Comparison of ENCODE assay signal across 28 mouse cellular contexts in genomic region chr12:73514722-73515121, GRCm38 (mm10). TPM values are rescaled to one million over a fixed set of nuclear protein-coding genes. Genes with fewer than 3 reads are reported as not detected.
DNase-seq lines count a peak whose midpoint lies in the region; ATAC-seq lines count a peak whose summit lies in the region.
"Had no signal": no experiment of that assay in that cellular context is flagged by ENCODE, and none has a peak within 500 bp of the region (broad histone marks: within the 10 kb centered on the region; RNA-seq: fewer than 3 reads in every experiment).

No protein-coding gene starts in this region.

- H3K27ac ChIP-seq in embryonic facial prominence, embryonic 10.5 days (replicated peaks): peak overlapping the region; percentile 65; the same call in 1 of the 2 replicates
- no peak overlapping the region for H3K27ac ChIP-seq in embryonic facial prominence, embryonic 14.5 days (replicated peaks; ENCODE audit: low read depth, low read length)
- H3K27ac ChIP-seq in forebrain, embryonic 16.5 days (ENCODE audit: low read length): no peak overlapping the region
- H3K27ac ChIP-seq: embryonic facial prominence, embryonic 12.5 days; forebrain, embryonic 10.5 days; forebrain, embryonic 13.5 days; gastrocnemius, adult 2 months; heart, embryonic 13.5 days; hindbrain, embryonic 12.5 days; hindbrain, embryonic 15.5 days had no signal

- no peaks in the 10 kb centered on the region for H3K36me3 ChIP-seq in embryonic facial prominence, embryonic 10.5 days (replicated peaks)
- H3K36me3 ChIP-seq in embryonic facial prominence, embryonic 14.5 days (ENCODE audit: control insufficient read depth, insufficient read depth, low read length): no peaks in the 10 kb centered on the region
- H3K36me3 ChIP-seq in forebrain, embryonic 16.5 days (ENCODE audit: control insufficient read depth, insufficient read depth): no peaks in the 10 kb centered on the region
- H3K36me3 ChIP-seq: embryonic facial prominence, embryonic 12.5 days; forebrain, embryonic 10.5 days; heart, embryonic 13.5 days; hindbrain, embryonic 12.5 days; hindbrain, embryonic 15.5 days had no signal

- WGBS in embryonic facial prominence, embryonic 10.5 days: 48% methylated on average over 6 of the region's 6 CpGs
- WGBS in embryonic facial prominence, embryonic 14.5 days: 19% methylated on average over 6 of the region's 6 CpGs
- 75% methylated on average over 6 of the region's 6 CpGs for WGBS in forebrain, embryonic 16.5 days

- no peak for ATAC-seq in embryonic facial prominence, embryonic 14.5 days (ENCODE audit: low read depth)
- no peak for ATAC-seq in forebrain, embryonic 16.5 days
- ATAC-seq: activated CD4-positive, CD25-positive, alpha-beta regulatory T cell, adult 4 months; CD4-positive, CD25-positive, alpha-beta regulatory T cell, adult 4 months; forebrain, embryonic 13.5 days; forebrain, postnatal 0 days; intestine, postnatal 0 days had no signal

- no peak overlapping the region for H3K4me3 ChIP-seq in embryonic facial prominence, embryonic 10.5 days
- no peak overlapping the region for H3K4me3 ChIP-seq in embryonic facial prominence, embryonic 14.5 days (ENCODE audit: low read depth, low read length)
- H3K4me3 ChIP-seq in forebrain, embryonic 16.5 days (replicated peaks; ENCODE audit: low read length): no peak overlapping the region
- H3K4me3 ChIP-seq: embryonic facial prominence, embryonic 12.5 days; forebrain, embryonic 10.5 days; forebrain, embryonic 13.5 days; gastrocnemius, adult 2 months; heart, embryonic 13.5 days; hindbrain, embryonic 12.5 days; hindbrain, embryonic 15.5 days had no signal

- peaks cover 62% of the 10 kb centered on the region for H3K4me1 ChIP-seq in embryonic facial prominence, embryonic 10.5 days
- H3K4me1 ChIP-seq in embryonic facial prominence, embryonic 14.5 days (ENCODE audit: control insufficient read depth, insufficient read depth, low read length): peaks cover 8% of the 10 kb centered on the region; the same call in 1 of the 2 replicates
- peaks cover 5% of the 10 kb centered on the region; the same call in 1 of the 2 replicates for H3K4me1 ChIP-seq in forebrain, embryonic 16.5 days (replicated peaks; ENCODE audit: control insufficient read depth, insufficient read depth, low read length)
- H3K4me1 ChIP-seq: forebrain, embryonic 13.5 days; hindbrain, embryonic 15.5 days had no signal

- H3K9ac ChIP-seq in embryonic facial prominence, embryonic 14.5 days (ENCODE audit: low read depth, low read length): no peak overlapping the region
- no peak overlapping the region for H3K9ac ChIP-seq in forebrain, embryonic 16.5 days (replicated peaks; ENCODE audit: low read depth, low read length)
- H3K9ac ChIP-seq: embryonic facial prominence, embryonic 12.5 days; forebrain, embryonic 13.5 days; forebrain, postnatal 0 days; heart, embryonic 13.5 days; hindbrain, embryonic 12.5 days; hindbrain, embryonic 15.5 days had no signal

- H3K27me3 ChIP-seq in embryonic facial prominence, embryonic 10.5 days (replicated peaks; ENCODE audit: low read depth, poor library complexity, severe bottlenecking): peaks cover 5% of the 10 kb centered on the region; the same call in 1 of the 2 replicates
- no peaks in the 10 kb centered on the region for H3K27me3 ChIP-seq in embryonic facial prominence, embryonic 14.5 days (replicated peaks; ENCODE audit: control insufficient read depth, insufficient read depth, low read length)
- peaks cover 2% of the 10 kb centered on the region; the same call in 1 of the 2 replicates for H3K27me3 ChIP-seq in forebrain, embryonic 16.5 days (replicated peaks; ENCODE audit: control insufficient read depth, insufficient read depth, low read length)
- H3K27me3 ChIP-seq: hindbrain, embryonic 12.5 days had no signal

- H3K4me2 ChIP-seq in embryonic facial prominence, embryonic 14.5 days (ENCODE audit: low read depth, low read length): no peak overlapping the region
- H3K4me2 ChIP-seq in forebrain, embryonic 16.5 days (ENCODE audit: low read length): no peak overlapping the region
- H3K4me2 ChIP-seq: embryonic facial prominence, embryonic 12.5 days; forebrain, embryonic 13.5 days; heart, embryonic 13.5 days; hindbrain, embryonic 12.5 days; hindbrain, embryonic 15.5 days had no signal

- H3K9me3 ChIP-seq in embryonic facial prominence, embryonic 10.5 days: no peaks in the 10 kb centered on the region
- no peaks in the 10 kb centered on the region for H3K9me3 ChIP-seq in embryonic facial prominence, embryonic 14.5 days (ENCODE audit: control insufficient read depth, low read length)
- no peaks in the 10 kb centered on the region for H3K9me3 ChIP-seq in forebrain, embryonic 16.5 days (ENCODE audit: control insufficient read depth, low read length)
- H3K9me3 ChIP-seq: embryonic facial prominence, embryonic 12.5 days; forebrain, embryonic 10.5 days; forebrain, embryonic 13.5 days; heart, embryonic 13.5 days; hindbrain, embryonic 12.5 days; hindbrain, embryonic 15.5 days had no signal

- peak; percentile 26 for DNase-seq in 416B (ENCODE audit: low read depth)
- DNase-seq in embryonic facial prominence, embryonic 10.5 days (ENCODE audit: low spot score): peak; percentile 35
- peak; percentile 71 for DNase-seq in embryonic facial prominence, embryonic 14.5 days (ENCODE audit: low spot score)
- no peak for DNase-seq in lung, postnatal 10 days
- DNase-seq in retina, embryonic 14.5 days (ENCODE audit: low spot score): no peak
- DNase-seq: adrenal gland, adult 8-10 months; adrenal gland, postnatal 25 days; B cell, adult 2 months; cerebellum, adult 11-12 months; cerebellum, adult 8-10 months; cerebellum, postnatal 10 days; cerebellum, postnatal 36 days; embryo, embryonic 11 days; forebrain, postnatal 0 days; gastrocnemius, adult 2 months; gastrocnemius, postnatal 14 days; heart, adult 11 months; heart, postnatal 14 days had no signal

RNA-seq across cellular contexts. Expression of gene Tmem30b, which starts 31.5 kb away (rescaled TPM):
- 8.1 and 11.0 TPM in 2 replicates for polyA plus RNA-seq in embryonic facial prominence, embryonic 10.5 days (2016; fragmentation: Nextera tagmentation; extraction: Ambion mirVana)
- polyA plus RNA-seq in embryonic facial prominence, embryonic 14.5 days (2014; fragmentation: Nextera tagmentation; extraction: Ambion mirVana): 15.6 and 16.5 TPM in 2 replicates
- polyA plus RNA-seq in forebrain, embryonic 16.5 days (2015; fragmentation: Nextera tagmentation; extraction: Ambion mirVana): 0.22 and 0.46 TPM in 2 replicates
- polyA plus RNA-seq: activated CD4-positive, CD25-positive, alpha-beta regulatory T cell, adult 4 months had no signal

Comparison
In these comparisons a context has a peak if more than half of its experiments do, and no peak if none do; other contexts are left out.
1. DNase-seq: peak in 416B (single experiment), embryonic facial prominence, embryonic 10.5 days (single experiment) and embryonic facial prominence, embryonic 14.5 days (single experiment); none in lung, postnatal 10 days (single experiment) and retina, embryonic 14.5 days (single experiment).